Mouse (Mus musculus): ENCODE results near the gene Macrod1. TPM values are rescaled to one million over a fixed set of nuclear protein-coding genes. Genes with fewer than 3 reads are reported as not detected.

Macrod1 gene
- polyA plus RNA-seq, 1 experiment: 18.3 TPM

DNA sequence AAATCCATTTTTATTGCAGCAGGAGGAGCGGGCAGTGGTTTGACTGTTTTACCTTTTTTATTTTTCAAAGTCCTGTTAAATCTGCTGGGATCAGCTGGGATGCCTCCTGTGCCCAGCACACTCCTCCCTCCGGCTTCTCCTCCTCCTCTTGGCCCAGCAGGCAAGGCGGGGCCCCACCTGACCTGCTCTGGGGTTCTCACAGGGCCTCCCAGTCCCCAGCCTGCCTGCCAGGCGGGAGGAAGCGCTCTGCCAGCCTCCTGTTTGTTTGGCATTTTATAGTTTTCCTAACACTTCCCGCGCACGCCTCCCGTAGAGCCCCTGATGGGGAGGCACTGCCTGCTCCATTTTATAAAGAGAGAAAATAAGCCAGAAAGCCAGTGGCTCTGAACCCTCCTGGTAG, 79.4 kb downstream of the Macrod1 start:
- no peak for TF ChIP-seq GATA1 (IDR thresholded peaks at IDR 0.05; ENCODE audit: low read length)

- no peak for TF ChIP-seq GATA1 (IDR thresholded peaks at IDR 0.05; ENCODE audit: low read length)
These were observed 80.3 kb downstream of the Macrod1 start for GRCm38 (mm10) chr19:7136714-7137498.

DNA sequence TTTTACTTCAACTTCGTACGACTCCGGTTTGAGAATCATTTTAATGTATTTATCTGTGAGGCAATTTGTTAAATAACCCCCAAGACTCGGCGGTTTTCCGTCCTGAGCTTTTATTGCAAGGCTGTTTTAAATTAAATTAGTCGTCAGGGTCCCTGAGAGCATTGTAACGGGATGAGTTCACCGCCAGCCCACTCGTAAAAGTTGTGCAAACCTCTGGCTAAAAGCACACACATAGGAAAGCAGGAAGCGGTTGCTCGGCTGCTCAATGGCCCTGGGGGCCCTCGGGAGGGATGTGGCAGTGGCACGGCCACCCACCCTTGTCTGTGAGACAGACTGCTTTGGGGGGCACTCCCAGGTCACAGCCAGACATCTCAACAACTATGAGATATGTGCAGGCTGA, 81.7 kb downstream of the Macrod1 start:
- no peak for TF ChIP-seq GATA1 (IDR thresholded peaks at IDR 0.05; ENCODE audit: low read length)

GRCm38 (mm10) chr19:7139321-7139720, 82.7 kb downstream of the Macrod1 start:
- TF ChIP-seq GATA1 (IDR thresholded peaks at IDR 0.05; ENCODE audit: low read length): no peak

DNA sequence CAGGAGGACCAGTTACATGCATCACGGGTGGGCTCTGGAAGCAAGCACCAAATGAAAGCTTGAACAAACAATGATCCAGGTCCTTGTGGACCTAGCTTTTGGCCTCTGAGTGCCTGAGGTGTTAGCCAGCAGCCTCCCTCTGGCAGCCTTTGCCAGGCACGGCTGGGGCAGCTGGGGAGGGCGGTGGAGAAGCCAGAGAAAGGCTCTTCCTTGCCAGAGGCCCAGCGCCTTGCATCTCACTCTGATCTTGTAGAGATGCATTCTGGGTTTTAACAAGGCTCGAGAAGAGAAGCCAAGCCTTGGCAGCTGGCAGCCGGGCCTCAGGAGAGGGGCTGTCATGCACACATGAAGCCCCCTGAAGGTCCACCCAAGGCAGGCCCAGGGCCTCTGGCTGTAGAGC, 83.8 kb downstream of the Macrod1 start:
- no peak for TF ChIP-seq GATA1 (IDR thresholded peaks at IDR 0.05; ENCODE audit: low read length)

GRCm38 (mm10) chr19:7140856-7141421, 84.3 kb downstream of the Macrod1 start:
- TF ChIP-seq GATA1 (IDR thresholded peaks at IDR 0.05; ENCODE audit: low read length): no peak

DNA sequence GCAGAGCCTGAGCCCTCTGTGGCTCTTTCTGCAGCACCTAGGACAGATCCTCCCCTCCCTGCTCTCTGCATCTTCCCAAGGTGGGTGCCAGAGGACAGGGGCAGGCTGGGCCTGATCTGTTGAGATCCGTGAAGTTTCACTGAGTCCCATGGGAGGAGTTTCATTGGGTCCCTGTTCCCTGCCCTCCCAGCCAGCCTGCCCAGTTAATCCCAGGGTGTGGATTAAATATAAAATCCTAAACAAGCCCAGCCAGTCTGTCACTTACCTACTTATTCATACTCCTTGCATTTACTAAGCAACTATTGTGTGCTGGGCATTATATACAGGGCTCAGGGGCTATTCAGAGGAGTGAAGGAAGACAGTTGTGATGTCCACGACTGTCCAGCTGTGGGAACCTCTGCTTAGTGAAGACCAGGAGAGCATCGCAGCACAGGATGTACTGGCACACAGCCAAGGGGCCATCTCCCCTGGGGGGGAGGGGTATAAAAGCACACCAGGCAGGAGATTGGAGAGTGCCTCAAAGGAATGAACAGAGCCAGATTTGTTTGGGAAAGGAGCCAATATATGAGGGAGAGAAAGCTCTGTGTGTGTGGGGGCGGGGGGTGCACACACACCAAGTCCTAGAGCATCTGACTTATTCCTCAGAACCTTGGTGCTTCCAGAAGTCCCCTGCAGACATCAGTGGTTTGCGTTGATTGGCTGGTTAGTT, 85.8 kb downstream of the Macrod1 start:
- no peak for TF ChIP-seq GATA1 (IDR thresholded peaks at IDR 0.05; ENCODE audit: low read length)

DNA sequence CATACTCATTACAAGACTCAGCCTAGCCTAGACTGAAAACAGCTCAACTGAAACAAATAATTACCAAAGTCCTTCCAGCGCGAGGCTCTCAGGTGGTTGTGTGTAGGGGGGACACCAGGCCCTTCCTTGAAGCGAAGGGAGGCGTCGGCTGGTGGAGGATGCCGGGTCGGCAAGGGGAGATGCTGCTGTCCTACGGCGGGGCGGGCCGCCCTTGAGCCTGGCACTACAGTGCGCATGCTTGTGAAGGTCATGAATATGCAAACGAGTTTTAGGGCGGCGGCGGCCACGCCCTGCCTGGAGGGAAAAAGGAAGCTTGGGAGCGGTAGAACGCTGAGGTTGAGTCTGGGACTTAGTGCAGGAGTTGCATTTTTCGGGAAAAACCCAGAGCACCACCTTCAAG, 87.2 kb downstream of the Macrod1 start:
- TF ChIP-seq GATA1 (IDR thresholded peaks at IDR 0.05; ENCODE audit: low read length): no peak

GRCm38 (mm10) chr19:7144458-7144857, 87.8 kb downstream of the Macrod1 start:
- no peak for TF ChIP-seq GATA1 (IDR thresholded peaks at IDR 0.05; ENCODE audit: low read length)

GRCm38 (mm10) chr19:7146376-7146775, 89.8 kb downstream of the Macrod1 start:
- no peak for TF ChIP-seq GATA1 (IDR thresholded peaks at IDR 0.05; ENCODE audit: low read length)

DNA sequence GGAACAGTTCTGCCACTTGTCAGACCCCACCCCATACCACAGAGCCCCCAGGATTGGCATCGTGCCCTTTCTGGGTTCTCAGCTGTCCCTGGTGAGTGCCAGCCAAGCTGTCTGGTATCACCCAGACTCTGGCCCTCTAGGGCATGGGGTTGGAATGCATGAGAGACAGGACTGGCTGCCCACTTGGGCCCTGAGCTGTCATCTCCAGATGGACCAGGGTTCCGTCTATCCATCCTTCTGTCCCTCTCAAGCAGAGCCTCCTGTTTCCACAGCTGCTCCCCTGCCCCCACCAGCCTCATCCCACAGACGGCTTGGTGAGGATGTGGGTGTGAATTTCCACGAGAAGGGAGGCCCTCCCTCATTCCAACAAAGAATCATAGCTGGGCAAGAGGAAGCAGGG, 91.5 kb downstream of the Macrod1 start:
- no peak for TF ChIP-seq GATA1 (IDR thresholded peaks at IDR 0.05; ENCODE audit: low read length)

- TF ChIP-seq GATA1 (IDR thresholded peaks at IDR 0.05; ENCODE audit: low read length): no peak
These were observed 92.0 kb downstream of the Macrod1 start for GRCm38 (mm10) chr19:7148541-7149085.

GRCm38 (mm10) chr19:7149158-7149685, 92.6 kb downstream of the Macrod1 start:
- no peak for TF ChIP-seq GATA1 (IDR thresholded peaks at IDR 0.05; ENCODE audit: low read length)

GRCm38 (mm10) chr19:7151300-7151926, 94.8 kb downstream of the Macrod1 start:
- no peak for TF ChIP-seq GATA1 (IDR thresholded peaks at IDR 0.05; ENCODE audit: low read length)

- TF ChIP-seq GATA1 (IDR thresholded peaks at IDR 0.05; ENCODE audit: low read length): no peak
These were observed 95.5 kb downstream of the Macrod1 start for GRCm38 (mm10) chr19:7151927-7152653.
